Mouse (Mus musculus): ENCODE measurements around the gene Il18bp. TPM values are rescaled to one million over a fixed set of nuclear protein-coding genes. Genes with fewer than 3 reads are reported as not detected.

The Il18bp gene
- polyA plus RNA-seq, 1 experiment = 13.6 TPM

DNA sequence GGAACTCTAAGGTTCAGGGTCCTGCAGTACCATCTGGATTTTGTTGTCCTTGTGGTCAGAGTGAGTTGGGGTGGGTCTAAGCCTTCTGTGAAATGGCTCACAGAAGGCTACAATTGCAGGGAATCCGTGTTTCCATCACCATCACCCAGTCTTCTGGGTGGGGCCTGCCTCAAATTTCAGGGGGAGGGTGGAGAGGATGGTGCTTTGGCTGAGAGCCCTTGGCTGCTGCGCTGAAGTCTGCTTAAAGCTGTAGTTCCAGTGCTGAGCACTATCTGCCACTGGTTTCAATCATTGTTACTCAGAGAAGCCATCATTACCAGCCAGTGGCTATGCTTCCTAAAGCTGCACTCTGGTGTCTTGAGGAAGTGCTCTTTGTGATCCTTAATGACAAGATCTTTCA, 44.0 kb downstream of the Il18bp start:
- H3K27ac ChIP-seq (ENCODE audit: insufficient read depth, low read depth, low read length) = no peak overlapping the region
- H3K4me3 ChIP-seq (ENCODE audit: insufficient read depth, low read length) = no peak overlapping the region
- peaks cover 38% of the 10 kb centered on the region for H3K4me1 ChIP-seq (ENCODE audit: control insufficient read depth, insufficient read depth, low read length)
- TF ChIP-seq POLR2A (IDR thresholded peaks at IDR 0.05; ENCODE audit: borderline replicate concordance, low read depth, low read length) (no peak), CTCF (IDR thresholded peaks at IDR 0.05; ENCODE audit: low read depth, low read length) (no peak)

DNA sequence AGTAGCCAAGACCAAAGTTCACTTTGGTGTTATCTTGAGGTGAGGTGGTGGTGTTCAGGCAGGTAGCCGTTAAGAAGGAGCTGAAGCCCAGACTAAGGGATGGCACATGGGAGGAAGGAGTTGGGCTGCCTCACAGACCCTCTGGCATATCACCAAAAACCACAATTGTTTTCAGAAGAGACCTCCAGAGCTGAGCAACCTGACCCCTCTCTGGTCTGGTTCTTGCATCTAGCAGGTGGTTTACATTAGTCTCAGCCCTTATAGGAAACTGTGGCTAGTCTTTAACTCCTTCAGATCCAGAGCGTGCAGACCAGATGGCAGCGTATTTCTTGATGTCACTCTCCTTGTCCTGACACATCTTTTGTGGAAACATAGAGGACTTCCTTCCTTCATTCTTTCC, 44.8 kb downstream of the Il18bp start:
- H3K4me3 ChIP-seq (ENCODE audit: insufficient read depth, low read length) = no peak overlapping the region
- no peak overlapping the region for H3K27ac ChIP-seq (ENCODE audit: insufficient read depth, low read depth, low read length)
- TF ChIP-seq POLR2A (IDR thresholded peaks at IDR 0.05; ENCODE audit: borderline replicate concordance, low read depth, low read length) = no peak
- TF ChIP-seq CTCF (IDR thresholded peaks at IDR 0.05; ENCODE audit: low read depth, low read length) = no peak
- peaks cover 42% of the 10 kb centered on the region for H3K4me1 ChIP-seq (ENCODE audit: control insufficient read depth, insufficient read depth, low read length)

DNA sequence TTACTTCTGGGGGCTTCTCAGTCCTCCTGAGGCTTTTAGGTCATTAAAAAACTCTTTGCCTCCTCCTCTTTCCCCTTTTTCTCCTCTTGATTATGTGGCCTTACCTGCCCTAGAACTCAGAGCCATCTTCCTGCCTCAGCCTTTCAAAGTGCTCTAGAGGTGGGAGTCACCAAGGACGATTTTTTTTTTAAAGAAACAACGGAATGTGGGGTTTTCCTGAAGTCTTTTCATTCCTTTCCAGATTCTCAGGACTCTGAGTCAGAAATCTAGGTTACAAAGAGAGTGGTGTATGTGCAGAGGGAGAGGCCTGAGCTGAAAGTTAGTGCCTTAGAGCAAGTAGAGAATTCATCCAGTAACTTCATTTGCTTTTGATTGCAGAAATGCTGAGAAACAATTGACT, 46.8 kb downstream of the Il18bp start:
- H3K4me1 ChIP-seq (ENCODE audit: control insufficient read depth, insufficient read depth, low read length) = peaks cover 55% of the 10 kb centered on the region
- peak overlapping the region; percentile 81 for H3K4me3 ChIP-seq (ENCODE audit: insufficient read depth, low read length)
- TF ChIP-seq POLR2A (IDR thresholded peaks at IDR 0.05; ENCODE audit: borderline replicate concordance, low read depth, low read length) = no peak
- TF ChIP-seq CTCF (IDR thresholded peaks at IDR 0.05; ENCODE audit: low read depth, low read length) = no peak
- H3K27ac ChIP-seq (ENCODE audit: insufficient read depth, low read depth, low read length) = peak overlapping the region; percentile 80

DNA sequence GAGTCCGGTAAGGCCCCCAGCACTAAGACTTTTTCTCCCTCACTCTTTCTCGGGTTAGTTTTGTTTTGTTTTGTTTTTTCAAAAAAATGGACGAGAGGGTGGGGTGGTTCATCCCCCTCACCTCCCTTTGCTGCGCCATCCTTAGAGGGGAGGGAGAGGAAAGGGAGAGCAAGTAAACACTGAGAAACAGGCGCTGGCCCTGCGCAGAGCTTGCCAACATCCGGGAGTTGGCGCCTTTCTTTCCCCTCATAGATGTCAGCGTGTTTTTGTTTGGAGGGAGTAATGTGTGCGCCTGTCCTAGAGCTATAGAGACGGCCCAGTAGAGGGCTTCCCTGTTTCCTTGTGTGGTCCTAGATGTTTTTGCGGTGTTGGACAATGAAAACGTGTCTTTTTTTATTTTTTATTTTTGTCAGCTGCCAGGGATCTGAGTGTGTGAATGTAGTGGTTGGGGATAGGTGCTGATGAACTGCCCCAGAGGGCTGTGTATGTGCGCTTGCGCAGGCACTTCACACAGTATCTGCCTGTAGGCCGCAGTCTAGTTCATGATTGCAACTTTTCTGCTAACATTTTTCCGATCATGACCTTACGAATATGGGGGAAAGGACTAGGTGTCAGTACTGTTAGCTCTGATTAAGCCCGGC, 47.5 kb downstream of the Il18bp start:
- peak overlapping the region; percentile 81 for H3K4me3 ChIP-seq (ENCODE audit: insufficient read depth, low read length)
- TF ChIP-seq CTCF (IDR thresholded peaks at IDR 0.05; ENCODE audit: low read depth, low read length) = no peak
- no peak for TF ChIP-seq POLR2A (IDR thresholded peaks at IDR 0.05; ENCODE audit: borderline replicate concordance, low read depth, low read length)
- peaks cover 53% of the 10 kb centered on the region for H3K4me1 ChIP-seq (ENCODE audit: control insufficient read depth, insufficient read depth, low read length)
- H3K27ac ChIP-seq (ENCODE audit: insufficient read depth, low read depth, low read length) = peak overlapping the region; percentile 80

DNA sequence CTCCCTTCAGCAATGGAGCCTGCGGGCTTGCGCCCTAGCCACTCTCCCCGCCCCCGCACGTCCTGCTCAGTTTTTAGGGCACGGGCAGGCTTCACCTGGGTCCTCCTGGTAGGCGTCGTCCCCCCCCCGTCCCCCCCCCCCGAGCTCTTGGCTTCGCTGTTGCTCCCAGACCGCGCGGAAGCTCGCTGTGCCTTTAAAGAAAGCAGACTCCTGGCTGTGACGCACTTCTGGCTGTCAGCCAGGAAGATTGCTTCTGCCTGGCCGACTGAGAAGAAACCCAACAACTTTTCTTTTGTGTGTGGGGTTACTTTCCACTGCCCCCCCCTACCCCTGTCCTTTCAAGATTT, 48.1 kb downstream of the Il18bp start:
- no peak for TF ChIP-seq CTCF (IDR thresholded peaks at IDR 0.05; ENCODE audit: low read depth, low read length)
- TF ChIP-seq POLR2A (IDR thresholded peaks at IDR 0.05; ENCODE audit: borderline replicate concordance, low read depth, low read length) = no peak
- peak overlapping the region; percentile 80 for H3K27ac ChIP-seq (ENCODE audit: insufficient read depth, low read depth, low read length)
- H3K4me3 ChIP-seq (ENCODE audit: insufficient read depth, low read length) = peak overlapping the region; percentile 81
- H3K4me1 ChIP-seq (ENCODE audit: control insufficient read depth, insufficient read depth, low read length) = peaks cover 52% of the 10 kb centered on the region

DNA sequence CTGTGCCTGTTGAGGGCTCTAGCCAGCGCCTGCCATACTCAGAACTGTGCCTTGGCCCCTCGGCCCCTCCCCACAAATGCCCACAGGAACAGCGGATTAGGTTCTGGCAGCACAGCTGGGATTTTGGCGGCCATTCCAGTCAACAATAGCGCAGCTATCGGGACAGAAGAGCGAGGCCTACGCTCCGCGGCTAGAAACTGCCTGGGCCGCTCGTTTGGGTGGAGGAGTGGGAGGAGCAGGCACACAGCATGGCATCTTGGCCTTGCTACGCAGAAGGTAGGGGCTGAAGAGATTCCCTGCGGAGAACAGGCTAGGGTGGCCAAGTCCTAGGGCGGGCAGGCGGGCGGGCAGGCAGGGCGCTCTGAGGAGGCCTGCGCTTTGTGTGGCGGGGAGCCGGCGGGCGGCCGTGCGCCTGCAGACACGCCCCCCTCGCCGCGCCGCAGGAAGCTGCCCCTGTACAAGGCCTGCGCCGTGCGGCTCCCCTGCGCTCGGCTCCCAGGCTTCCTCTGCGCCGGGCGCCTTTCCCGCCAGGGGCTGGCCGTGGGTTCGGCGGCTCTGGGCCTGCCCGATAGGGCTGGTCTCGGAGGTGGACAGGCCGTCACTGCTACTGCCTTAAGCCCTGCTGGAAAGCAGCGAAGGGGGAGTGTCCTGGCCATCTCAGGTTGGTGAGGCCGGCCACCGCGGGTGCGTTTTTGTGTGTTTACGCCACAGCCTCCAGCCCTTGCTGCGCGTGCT, 48.6 kb downstream of the Il18bp start:
- Histone ChIP-seq H3K4me1 (ENCODE audit: control insufficient read depth, insufficient read depth, low read length) (peaks cover 50% of the 10 kb centered on the region), H3K4me3 (ENCODE audit: insufficient read depth, low read length) (peak overlapping the region; percentile 81), H3K27ac (ENCODE audit: insufficient read depth, low read depth, low read length) (peak overlapping the region; percentile 80)
- TF ChIP-seq POLR2A (IDR thresholded peaks at IDR 0.05; ENCODE audit: borderline replicate concordance, low read depth, low read length) (no peak), CTCF (IDR thresholded peaks at IDR 0.05; ENCODE audit: low read depth, low read length) (no peak)

DNA sequence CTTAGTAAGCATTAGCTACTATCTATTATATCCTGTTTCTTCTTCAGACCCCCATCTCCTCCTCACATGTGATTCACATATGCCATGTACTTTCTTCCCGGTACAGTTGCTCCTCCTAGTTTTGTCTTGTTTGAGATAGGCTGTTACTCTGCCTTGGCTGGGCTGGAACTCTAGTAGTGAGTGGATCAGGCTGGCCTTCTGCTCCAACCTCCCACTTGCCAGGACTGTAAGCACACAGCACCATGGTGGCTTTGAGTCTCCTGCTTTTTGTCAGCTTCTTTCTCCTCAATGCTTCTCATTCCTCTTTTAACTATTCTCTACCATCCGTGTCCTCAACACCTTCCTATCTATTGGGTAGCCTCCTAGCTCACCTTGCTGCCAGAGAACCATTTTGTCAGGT, 49.7 kb downstream of the Il18bp start:
- Histone ChIP-seq H3K4me1 (ENCODE audit: control insufficient read depth, insufficient read depth, low read length) (peaks cover 51% of the 10 kb centered on the region), H3K4me3 (ENCODE audit: insufficient read depth, low read length) (no peak overlapping the region), H3K27ac (ENCODE audit: insufficient read depth, low read depth, low read length) (no peak overlapping the region)
- TF ChIP-seq CTCF (IDR thresholded peaks at IDR 0.05; ENCODE audit: low read depth, low read length) (no peak), POLR2A (IDR thresholded peaks at IDR 0.05; ENCODE audit: borderline replicate concordance, low read depth, low read length) (no peak)

DNA sequence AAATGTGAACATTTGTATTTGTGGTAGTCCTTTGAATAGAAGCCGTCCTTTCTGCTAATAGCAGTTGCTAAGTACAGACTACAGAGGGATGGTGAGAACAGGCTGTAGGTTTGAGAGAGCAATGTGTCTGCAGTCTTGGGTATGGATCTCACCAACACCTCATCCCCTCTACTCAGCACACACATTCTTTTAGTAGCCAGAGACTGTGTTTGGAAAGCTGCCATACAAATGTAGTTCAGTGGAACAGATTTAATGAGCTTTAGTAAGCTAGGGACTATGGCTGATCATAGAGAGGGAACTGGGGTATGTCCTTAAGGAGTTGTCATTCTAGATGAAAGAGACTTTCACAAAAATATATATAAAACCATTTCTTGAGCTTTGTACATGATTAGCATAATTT, 51.2 kb downstream of the Il18bp start:
- H3K27ac ChIP-seq (ENCODE audit: insufficient read depth, low read depth, low read length) = no peak overlapping the region
- TF ChIP-seq CTCF (IDR thresholded peaks at IDR 0.05; ENCODE audit: low read depth, low read length) (no peak), POLR2A (IDR thresholded peaks at IDR 0.05; ENCODE audit: borderline replicate concordance, low read depth, low read length) (no peak)
- peaks cover 45% of the 10 kb centered on the region for H3K4me1 ChIP-seq (ENCODE audit: control insufficient read depth, insufficient read depth, low read length)
- H3K4me3 ChIP-seq (ENCODE audit: insufficient read depth, low read length) = no peak overlapping the region

DNA sequence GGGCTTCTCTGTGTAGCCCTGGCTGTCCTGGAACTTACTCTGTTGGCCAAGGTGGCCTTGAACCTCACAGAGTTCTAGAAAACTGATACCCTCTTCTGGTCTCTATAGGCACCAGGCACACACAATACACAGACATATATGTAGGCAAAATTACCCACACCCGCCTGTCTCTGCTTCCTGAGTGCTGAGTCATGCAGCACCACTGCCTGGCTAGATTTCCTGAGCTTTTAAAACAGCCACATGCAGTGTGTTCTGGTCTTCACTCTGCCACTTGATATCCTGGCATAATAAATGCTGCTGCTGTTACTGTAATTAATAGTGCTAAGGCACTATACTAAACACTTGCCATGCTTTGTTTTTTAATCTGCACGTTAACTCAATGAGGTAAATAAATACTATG, 52.9 kb downstream of the Il18bp start:
- Histone ChIP-seq H3K27ac (ENCODE audit: insufficient read depth, low read depth, low read length) (peak overlapping the region; percentile 53), H3K4me3 (ENCODE audit: insufficient read depth, low read length) (no peak overlapping the region), H3K4me1 (ENCODE audit: control insufficient read depth, insufficient read depth, low read length) (peaks cover 40% of the 10 kb centered on the region)
- no peak for TF ChIP-seq POLR2A (IDR thresholded peaks at IDR 0.05; ENCODE audit: borderline replicate concordance, low read depth, low read length)
- no peak for TF ChIP-seq CTCF (IDR thresholded peaks at IDR 0.05; ENCODE audit: low read depth, low read length)

Other genes with a start within 250 kb of the Il18bp start
- not detected in 2 replicates for gene Phox2a, start 200.4 kb downstream of the Il18bp start, polyA plus RNA-seq (2012; ENCODE audit: insufficient read depth, insufficient read length, missing spikeins)
- 114 and 115 TPM in 2 replicates for gene Inppl1, start 180.5 kb downstream of the Il18bp start, polyA plus RNA-seq (2012; ENCODE audit: insufficient read depth, insufficient read length, missing spikeins)
- 379 and 471 TPM in 2 replicates for gene Folr2, start 161.5 kb downstream of the Il18bp start, polyA plus RNA-seq (2012; ENCODE audit: insufficient read depth, insufficient read length, missing spikeins)
- gene Anapc15, start 155.0 kb downstream of the Il18bp start, polyA plus RNA-seq (2012; ENCODE audit: insufficient read depth, insufficient read length, missing spikeins) = 103 and 112 TPM in 2 replicates
- 1.6 and 1.7 TPM in 2 replicates for gene Folr1, start 147.9 kb downstream of the Il18bp start, polyA plus RNA-seq (2012; ENCODE audit: insufficient read depth, insufficient read length, missing spikeins)
- gene Lamtor1, start 112.8 kb downstream of the Il18bp start, polyA plus RNA-seq (2012; ENCODE audit: insufficient read depth, insufficient read length, missing spikeins) = 205 and 219 TPM in 2 replicates
- 0.29 TPM in 1 of 2 replicates, not detected in the other for gene Tomt, start 112.3 kb downstream of the Il18bp start, polyA plus RNA-seq (2012; ENCODE audit: insufficient read depth, insufficient read length, missing spikeins)
- 3.2 and 3.5 TPM in 2 replicates for gene Lrrc51, start 84.8 kb downstream of the Il18bp start, polyA plus RNA-seq (2012; ENCODE audit: insufficient read depth, insufficient read length, missing spikeins)
- gene Numa1, start 84.6 kb downstream of the Il18bp start, polyA plus RNA-seq (2012; ENCODE audit: insufficient read depth, insufficient read length, missing spikeins) = 130 and 145 TPM in 2 replicates
- gene Rnf121, start 46.8 kb upstream of the Il18bp start, polyA plus RNA-seq (2012; ENCODE audit: insufficient read depth, insufficient read length, missing spikeins) = 16.7 and 17.2 TPM in 2 replicates
- 15.4 and 18.1 TPM in 2 replicates for gene Xndc1, start 46.8 kb upstream of the Il18bp start, polyA plus RNA-seq (2012; ENCODE audit: insufficient read depth, insufficient read length, missing spikeins)
- 0.23 and 0.35 TPM in 2 replicates for gene Xntrpc, start 47.0 kb upstream of the Il18bp start, polyA plus RNA-seq (2012; ENCODE audit: insufficient read depth, insufficient read length, missing spikeins)
- gene Trpc2, start 64.4 kb upstream of the Il18bp start, polyA plus RNA-seq (2012; ENCODE audit: insufficient read depth, insufficient read length, missing spikeins) = not detected in 2 replicates
- gene Art1, start 83.1 kb upstream of the Il18bp start, polyA plus RNA-seq (2012; ENCODE audit: insufficient read depth, insufficient read length, missing spikeins) = not detected in 2 replicates
- not detected in 2 replicates for gene Art5, start 90.8 kb upstream of the Il18bp start, polyA plus RNA-seq (2012; ENCODE audit: insufficient read depth, insufficient read length, missing spikeins)
- gene Chrna10, start 98.1 kb upstream of the Il18bp start, polyA plus RNA-seq (2012; ENCODE audit: insufficient read depth, insufficient read length, missing spikeins) = not detected in 2 replicates
- gene Nup98, start 191.5 kb upstream of the Il18bp start, polyA plus RNA-seq (2012; ENCODE audit: insufficient read depth, insufficient read length, missing spikeins) = 33.3 and 36.9 TPM in 2 replicates
- 103 and 110 TPM in 2 replicates for gene Pgap2, start 191.5 kb upstream of the Il18bp start, polyA plus RNA-seq (2012; ENCODE audit: insufficient read depth, insufficient read length, missing spikeins)
- 537 and 572 TPM in 2 replicates for gene Rhog, start 237.4 kb upstream of the Il18bp start, polyA plus RNA-seq (2012; ENCODE audit: insufficient read depth, insufficient read length, missing spikeins)
- 43.4 and 50.2 TPM in 2 replicates for gene Stim1, start 249.1 kb upstream of the Il18bp start, polyA plus RNA-seq (2012; ENCODE audit: insufficient read depth, insufficient read length, missing spikeins)